ENCODE assay signal across 16 mouse cellular contexts in the genomic region with DNA sequence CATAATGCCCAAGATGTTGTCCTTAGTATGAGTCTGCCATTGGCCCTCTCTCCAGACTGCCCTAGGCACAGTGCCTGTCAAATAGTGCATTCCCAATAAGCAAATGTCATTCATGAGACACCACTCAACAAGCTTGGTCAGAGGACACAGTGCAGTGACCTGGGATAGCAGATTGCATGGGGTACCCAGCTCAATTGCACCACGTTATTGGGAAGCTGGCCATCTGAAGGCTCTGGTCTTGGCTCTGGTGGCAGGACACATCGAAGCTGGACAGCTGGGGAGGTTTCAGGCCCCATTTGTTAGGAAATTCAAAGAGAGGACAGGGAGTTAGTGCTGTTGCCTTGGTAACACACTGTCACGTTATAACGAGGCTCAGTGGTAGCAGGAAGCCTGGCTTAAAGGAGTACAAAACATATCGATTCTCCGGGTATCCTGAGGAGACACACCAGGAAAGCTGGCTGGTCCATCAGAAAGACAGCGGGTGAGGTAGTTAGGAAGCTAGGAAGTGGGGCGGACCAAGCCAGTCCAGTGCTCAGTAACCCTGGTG. TPM values are rescaled to one million over a fixed set of nuclear protein-coding genes. Genes with fewer than 3 reads are reported as not detected.
DNase-seq lines count a peak whose midpoint lies in the region.
"Had no signal": no experiment of that assay in that cellular context is flagged by ENCODE, and none has a peak within 500 bp of the region (broad histone marks: within the 10 kb centered on the region; RNA-seq: fewer than 3 reads in every experiment).

No protein-coding gene starts in this region.

- peak; percentile 45 to 52 for DNase-seq in cerebellum, postnatal 14 days
- no peak for DNase-seq in cerebellum, postnatal 4 days (ENCODE audit: low spot score in 2 of 2)
- peak; percentile 37 to 44 for DNase-seq in layer of hippocampus, postnatal 10 days (ENCODE audit: low spot score in 2 of 2)
- no peak for DNase-seq in layer of hippocampus, adult 11-12 months (ENCODE audit: low spot score)
- DNase-seq in right cerebral cortex, postnatal 10 days (ENCODE audit: low spot score in 2 of 2): peak; percentile 47 to 70
- DNase-seq in right cerebral cortex, postnatal 36 days (ENCODE audit: low spot score in 2 of 2): no peak
- no peak for DNase-seq in spleen, postnatal 36 days (ENCODE audit: low spot score in 2 of 2)
- DNase-seq in adrenal gland, adult (ENCODE audit: inconsistent age in 2 of 2, low spot score in 1 of 2): no peak
- DNase-seq: adrenal gland, postnatal 14 days; cerebellum, adult 18-20 months; heart, postnatal 10 days; kidney, adult 11 months; kidney, postnatal 14 days; layer of hippocampus, adult 9-11 months; liver, embryonic 13.5 days; right cerebral cortex, postnatal 25 days had no signal

RNA-seq across cellular contexts. Expression of a gene that starts 4.3 kb away (rescaled TPM):
- 100 to 1,000 TPM; 906 to 941 TPM for total RNA-seq in layer of hippocampus, postnatal 10 days (2021)

Comparison
In these comparisons a context has a peak if more than half of its experiments do, and no peak if none do; other contexts are left out.
1. DNase-seq: peak in cerebellum, postnatal 14 days (2 of 2), layer of hippocampus, postnatal 10 days (2 of 2) and right cerebral cortex, postnatal 10 days (2 of 2); none in cerebellum, postnatal 4 days (0 of 2), layer of hippocampus, adult 11-12 months (single experiment), right cerebral cortex, postnatal 36 days (0 of 2), spleen, postnatal 36 days (0 of 2) and adrenal gland, adult (0 of 2).